Mouse (Mus musculus) liver, adult (tissue): ENCODE measurements around the gene Tstd2.

Experiments
- GATA4 ChIP-seq: IDR thresholded peaks from 2 replicates; pipeline ENCODE4 v1.6.1; 2014; ENCODE audit warnings: mild to moderate bottlenecking, low read length; ENCODE audit not compliant: insufficient replicate concordance

The Tstd2 gene

GRCm38 (mm10) chr4:46138287-46139222, at the start of gene Tstd2, which contains the start of gene Ncbp1:
Tstd2 (minus strand) TSS chr4:46138694.
Ncbp1 (plus strand) TSS chr4:46138613.
- TF ChIP-seq GATA4 = no peak; the same call in 1 of the 2 replicates

- TF ChIP-seq GATA4 = no peak
These were observed 48.0 kb upstream of the Tstd2 start for GRCm38 (mm10) chr4:46186466-46186865.

DNA sequence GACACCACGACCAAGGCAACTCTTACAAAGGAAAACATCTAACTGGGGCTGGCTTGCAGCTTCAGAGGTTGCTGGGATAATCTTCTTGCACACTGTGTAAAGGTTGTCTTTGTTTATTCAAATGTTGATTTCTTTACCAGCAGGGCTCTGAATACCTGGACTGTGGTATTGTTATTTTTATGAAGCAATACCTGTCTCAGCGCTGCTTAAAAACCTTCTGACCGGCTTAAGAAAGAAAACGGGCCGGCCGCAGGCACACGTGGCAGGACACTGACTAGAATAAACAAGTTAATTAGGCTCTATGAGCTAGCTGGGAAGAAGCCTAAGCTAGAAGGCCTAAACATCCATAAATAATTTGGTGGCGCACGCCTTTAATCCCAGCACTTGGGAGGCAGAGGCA, 47.4 kb upstream of the Tstd2 start:
- no peak for TF ChIP-seq GATA4

GRCm38 (mm10) chr4:46185423-46185822, 46.9 kb upstream of the Tstd2 start:
- TF ChIP-seq GATA4 = no peak

- no peak for TF ChIP-seq GATA4
These were observed 43.7 kb upstream of the Tstd2 start for GRCm38 (mm10) chr4:46182181-46182580.

- TF ChIP-seq GATA4 = no peak
These were observed 42.7 kb upstream of the Tstd2 start for GRCm38 (mm10) chr4:46181168-46181567.

DNA sequence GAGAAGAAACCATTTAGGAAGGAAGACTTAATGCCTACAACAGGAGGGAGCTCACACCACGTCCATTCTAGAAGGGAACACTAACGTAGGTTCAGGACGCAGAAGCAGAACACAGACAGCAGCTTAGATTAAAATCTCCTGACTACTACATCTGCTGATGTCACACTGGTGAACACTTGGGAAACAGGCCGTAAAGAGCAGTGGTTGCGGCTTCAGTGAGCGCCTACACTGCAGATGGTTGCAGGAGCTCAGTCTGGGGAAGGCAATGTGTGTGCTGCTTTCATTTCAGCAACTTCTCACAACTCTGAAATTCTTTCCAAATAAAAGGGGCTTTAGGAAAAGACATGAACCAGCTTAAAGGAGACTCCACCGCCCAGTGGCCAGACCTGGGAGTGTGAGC, 39.0 kb upstream of the Tstd2 start:
- TF ChIP-seq GATA4 = no peak

- no peak for TF ChIP-seq GATA4
These were observed 38.5 kb upstream of the Tstd2 start for GRCm38 (mm10) chr4:46177018-46177417.

DNA sequence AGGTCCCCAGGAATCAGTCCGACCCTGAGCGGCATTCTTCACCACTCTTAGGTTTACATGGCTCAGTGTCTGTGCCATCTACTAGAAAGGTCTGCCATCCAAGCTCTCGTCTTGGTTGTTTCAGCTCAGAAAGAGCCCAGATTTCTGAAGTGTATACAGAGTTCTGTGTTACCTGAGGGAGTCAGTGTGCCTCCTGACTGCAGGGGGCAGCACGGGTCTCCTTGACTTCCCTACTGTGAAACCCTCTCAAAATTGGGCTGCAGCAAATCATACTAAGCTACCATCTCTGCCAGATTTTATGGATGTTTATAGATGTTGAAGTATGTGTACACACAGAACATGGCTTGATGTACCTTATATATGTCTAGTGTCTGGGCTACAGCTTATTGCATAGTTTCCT, 37.8 kb upstream of the Tstd2 start:
- TF ChIP-seq GATA4 = no peak

DNA sequence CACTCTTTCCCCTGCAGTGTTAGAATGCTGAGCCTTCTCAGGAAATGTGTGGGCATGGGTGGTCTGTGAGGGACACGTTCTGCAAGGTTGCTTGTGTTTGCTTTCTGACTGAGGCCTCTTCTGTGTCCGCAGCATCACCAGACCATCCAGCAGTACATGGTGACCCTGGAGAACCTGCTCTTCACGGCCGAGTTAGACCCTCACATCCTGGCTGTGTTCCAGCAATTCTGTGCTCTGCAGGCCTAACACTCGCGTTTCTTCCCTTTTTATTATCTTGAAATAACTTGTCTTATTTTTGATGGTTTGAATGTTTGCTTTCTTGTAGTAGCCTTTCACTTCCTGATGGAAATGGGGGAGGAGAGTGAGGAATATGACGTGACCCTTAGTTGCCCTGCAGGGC, 33.3 kb upstream of the Tstd2 start:
- no peak for TF ChIP-seq GATA4

- no peak for TF ChIP-seq GATA4
These were observed 27.3 kb upstream of the Tstd2 start for GRCm38 (mm10) chr4:46165831-46166230.

- TF ChIP-seq GATA4 = no peak
These were observed 25.5 kb upstream of the Tstd2 start for GRCm38 (mm10) chr4:46164027-46164426.

DNA sequence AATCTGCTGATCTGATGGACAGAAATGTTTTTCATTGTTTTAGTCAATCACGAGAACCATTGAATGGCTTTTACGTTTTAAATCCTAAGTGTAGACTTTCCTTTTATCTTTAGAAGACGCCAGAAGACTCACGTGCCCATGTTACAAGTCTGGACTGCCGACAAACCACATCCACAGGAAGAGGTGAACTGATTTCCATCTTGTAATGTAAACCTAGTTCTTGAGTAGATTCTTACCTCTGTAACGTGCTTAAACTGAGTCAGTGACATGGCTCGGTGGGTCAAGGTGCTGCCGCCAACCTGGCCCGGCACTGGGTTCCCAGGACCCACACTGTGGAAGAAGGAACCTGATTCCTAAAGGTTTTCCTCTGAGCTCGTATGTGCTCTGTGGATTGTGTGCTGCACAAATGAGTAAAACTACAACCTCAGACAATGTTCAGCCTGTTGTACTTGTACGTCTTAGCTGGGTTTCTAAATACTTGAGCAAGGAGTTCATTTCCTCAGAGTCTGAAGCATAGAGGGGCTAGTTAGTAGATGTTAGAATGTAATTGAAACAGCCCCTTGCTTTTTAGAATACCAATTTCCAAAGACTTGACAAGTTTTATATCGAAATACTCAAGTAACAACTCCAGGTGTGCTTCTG, 13.5 kb upstream of the Tstd2 start:
- no peak for TF ChIP-seq GATA4

DNA sequence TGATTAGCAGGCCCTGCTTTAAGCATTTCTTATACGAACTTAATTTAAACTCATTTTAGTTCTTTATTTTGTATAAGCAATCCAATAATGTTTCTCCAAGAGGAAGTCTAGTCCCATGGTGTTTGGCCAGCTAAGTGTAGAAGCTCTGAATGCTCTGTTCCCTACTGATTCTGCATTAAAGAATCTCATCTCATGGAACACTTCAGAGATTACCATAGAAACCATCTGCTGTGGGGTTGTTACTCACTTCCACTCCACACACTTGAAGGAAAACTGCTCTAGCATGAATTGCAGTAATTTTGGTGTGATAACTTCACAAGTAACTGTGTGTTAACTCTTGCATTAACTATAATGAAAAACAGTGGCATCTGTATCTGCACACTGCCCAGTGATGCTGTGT, 8.4 kb upstream of the Tstd2 start:
- no peak for TF ChIP-seq GATA4

- no peak for TF ChIP-seq GATA4
These were observed 5.8 kb upstream of the Tstd2 start for GRCm38 (mm10) chr4:46144323-46144722.

- no peak for TF ChIP-seq GATA4
These were observed 736 bp downstream of the Tstd2 start for GRCm38 (mm10) chr4:46137629-46138286.
